In genomic region chr9:117393626-117394525, GRCm38 (mm10) we compare ENCODE assay signal across 9 mouse cellular contexts.
DNase-seq lines count a peak whose midpoint lies in the region; ATAC-seq lines count a peak whose summit lies in the region.
"Had no signal": no experiment of that assay in that cellular context is flagged by ENCODE, and none has a peak within 500 bp of the region (broad histone marks: within the 10 kb centered on the region; RNA-seq: fewer than 3 reads in every experiment).

No protein-coding gene starts in this region.

- H3K36me3 ChIP-seq in forebrain, embryonic 16.5 days (ENCODE audit: control insufficient read depth, insufficient read depth), result no peaks in the 10 kb centered on the region
- H3K36me3 ChIP-seq in kidney, embryonic 15.5 days, result no peaks in the 10 kb centered on the region
- no peaks in the 10 kb centered on the region for H3K36me3 ChIP-seq in neural tube, embryonic 13.5 days
- H3K36me3 ChIP-seq: embryonic facial prominence, embryonic 15.5 days had no signal

- 0 out of 2 replicates have a peak overlapping the region, but pooled peaks have one; percentile 33 for H3K27ac ChIP-seq in forebrain, embryonic 16.5 days (ENCODE audit: low read length)
- H3K27ac ChIP-seq in kidney, embryonic 15.5 days, result peak overlapping the region; percentile 57
- H3K27ac ChIP-seq in neural tube, embryonic 13.5 days (replicated peaks), result peak overlapping the region; percentile 62
- H3K27ac ChIP-seq: embryonic facial prominence, embryonic 15.5 days had no signal

- H3K9ac ChIP-seq in forebrain, embryonic 16.5 days (replicated peaks; ENCODE audit: low read depth, low read length), result no peak overlapping the region
- H3K9ac ChIP-seq in kidney, embryonic 15.5 days, result no peak overlapping the region
- H3K9ac ChIP-seq in neural tube, embryonic 13.5 days, result no peak overlapping the region
- H3K9ac ChIP-seq: embryonic facial prominence, embryonic 15.5 days had no signal

- intact Hi-C loops in left cerebral cortex, postnatal 36 days (cut with DNase I), result no loop called here

- no peaks in the 10 kb centered on the region; the same call in 1 of the 2 replicates for H3K27me3 ChIP-seq in forebrain, embryonic 16.5 days (replicated peaks; ENCODE audit: control insufficient read depth, insufficient read depth, low read length)
- H3K27me3 ChIP-seq in kidney, embryonic 15.5 days, result no peaks in the 10 kb centered on the region
- no peaks in the 10 kb centered on the region for H3K27me3 ChIP-seq in neural tube, embryonic 13.5 days
- H3K27me3 ChIP-seq: embryonic facial prominence, embryonic 15.5 days had no signal

- H3K4me2 ChIP-seq in forebrain, embryonic 16.5 days (ENCODE audit: low read length), result no peak overlapping the region
- no peak overlapping the region for H3K4me2 ChIP-seq in kidney, embryonic 15.5 days
- no peak overlapping the region for H3K4me2 ChIP-seq in neural tube, embryonic 13.5 days
- H3K4me2 ChIP-seq: embryonic facial prominence, embryonic 15.5 days had no signal

- H3K4me3 ChIP-seq in forebrain, embryonic 16.5 days (replicated peaks; ENCODE audit: low read length), result no peak overlapping the region
- no peak overlapping the region for H3K4me3 ChIP-seq in kidney, embryonic 15.5 days (replicated peaks)
- no peak overlapping the region for H3K4me3 ChIP-seq in neural tube, embryonic 13.5 days
- H3K4me3 ChIP-seq: embryonic facial prominence, embryonic 15.5 days had no signal

- 46% methylated on average over 18 of the region's 18 CpGs for WGBS in forebrain, embryonic 16.5 days
- WGBS in kidney, embryonic 15.5 days, result 27% methylated on average over 18 of the region's 18 CpGs
- 53% methylated on average over 18 of the region's 18 CpGs for WGBS in neural tube, embryonic 13.5 days

- no peaks in the 10 kb centered on the region for H3K9me3 ChIP-seq in forebrain, embryonic 16.5 days (ENCODE audit: control insufficient read depth, low read length)
- H3K9me3 ChIP-seq in kidney, embryonic 15.5 days (replicated peaks), result no peaks in the 10 kb centered on the region
- no peaks in the 10 kb centered on the region for H3K9me3 ChIP-seq in neural tube, embryonic 13.5 days
- H3K9me3 ChIP-seq: embryonic facial prominence, embryonic 15.5 days had no signal

- DNase-seq in gastrocnemius, postnatal 10 days, result peak; percentile 18
- no peak for DNase-seq in gastrocnemius, adult 18-20 months (ENCODE audit: low spot score)
- peak; percentile 92 for DNase-seq in MN1 (ENCODE audit: low spot score)
- DNase-seq in left cerebral cortex, postnatal 36 days (ENCODE audit: low spot score in 2 of 2), result no peak

- H3K4me1 ChIP-seq in forebrain, embryonic 16.5 days (replicated peaks; ENCODE audit: control insufficient read depth, insufficient read depth, low read length), result peaks cover 5% of the 10 kb centered on the region
- peaks cover 9% of the 10 kb centered on the region; the same call in 1 of the 2 replicates for H3K4me1 ChIP-seq in kidney, embryonic 15.5 days
- H3K4me1 ChIP-seq in neural tube, embryonic 13.5 days (replicated peaks), result peaks cover 13% of the 10 kb centered on the region

- ATAC-seq in forebrain, embryonic 16.5 days, result peak; percentile 88
- peak; percentile 91 for ATAC-seq in kidney, embryonic 15.5 days (replicated peaks; ENCODE audit: low FRiP score)
- peak; percentile 85 for ATAC-seq in neural tube, embryonic 13.5 days (ENCODE audit: low read depth)
- no peak for ATAC-seq in CD4-positive, CD25-positive, alpha-beta regulatory T cell, adult 4 months

Comparison
In these comparisons a context has a peak if more than half of its experiments do, and no peak if none do; other contexts are left out.
1. DNase-seq: peak in gastrocnemius, postnatal 10 days (single experiment) and MN1 (single experiment); none in gastrocnemius, adult 18-20 months (single experiment) and left cerebral cortex, postnatal 36 days (0 of 2).
2. Peak in every context shown above with its lines, with median percentiles within 50 percentile points of each other: H3K27ac ChIP-seq.